Mouse (Mus musculus) olfactory bulb, adult 2 months (tissue): ENCODE measurements around the gene Uts2r.

Experiments
- CTCF ChIP-seq: fragments of 200-500 bp; IDR thresholded peaks from 2 replicates; pipeline ENCODE4 v1.5.1; 2012; ENCODE audit warnings: low read depth, mild to moderate bottlenecking, low read length, moderate library complexity; ENCODE audit not compliant: insufficient read depth
- POLR2A ChIP-seq: fragments of 200-500 bp; IDR thresholded peaks from 2 replicates; pipeline ENCODE4 v1.6.1; 2012; ENCODE audit warnings: mild to moderate bottlenecking, low read depth, low read length, moderate library complexity; ENCODE audit not compliant: insufficient read depth

DNA sequence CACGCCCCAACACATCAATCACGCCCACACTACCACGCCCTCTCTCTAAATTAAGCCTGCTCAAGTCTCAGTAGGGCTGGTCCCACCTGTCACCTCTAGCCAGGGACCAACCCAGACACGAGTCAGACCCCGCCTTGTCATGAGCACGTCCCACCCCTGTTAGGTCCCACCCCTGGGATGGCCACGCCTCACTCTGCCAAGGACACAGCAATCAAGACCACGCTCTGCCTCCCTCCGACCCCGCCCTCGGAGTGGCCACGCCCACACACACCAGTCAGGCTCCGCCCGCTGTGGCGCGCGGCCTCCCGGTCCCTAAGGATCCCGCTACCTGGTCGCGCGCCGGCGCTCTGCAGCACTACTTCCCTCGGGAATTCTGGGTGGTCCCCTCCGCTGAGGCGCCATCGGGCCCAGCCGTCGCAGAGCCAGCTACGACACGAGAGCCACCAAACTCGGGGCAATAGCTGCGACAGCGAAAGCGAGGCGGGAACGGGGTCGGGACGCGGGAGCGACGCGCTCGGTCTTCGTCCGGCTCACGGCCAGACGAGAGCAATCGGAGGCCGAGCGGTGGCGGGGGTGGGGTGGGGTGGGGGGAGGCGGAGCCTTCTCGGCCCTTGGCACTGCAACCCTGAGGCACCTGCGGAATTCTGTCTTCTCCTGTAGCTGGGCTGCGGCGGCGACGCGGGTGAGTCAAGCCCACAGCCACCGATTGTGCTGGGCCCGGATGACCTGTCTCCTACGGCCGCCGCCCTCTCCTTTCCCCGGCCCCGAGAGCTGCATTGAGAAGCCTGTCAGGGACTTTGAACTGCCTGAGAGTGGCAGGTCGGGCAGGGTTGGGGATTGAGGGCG lies 44.3 kb downstream of the Uts2r start, which contains the start of the genes Hexdc and Ogfod3:
- TF ChIP-seq CTCF (no peak), POLR2A (peak; percentile 52)
